Mouse (Mus musculus) embryonic fibroblast, embryonic 13.5 days (primary cell): ENCODE measurements around the gene Fam219b.

Experiments
- CTCF ChIP-seq: IDR thresholded peaks from 2 replicates; pipeline ENCODE4 v1.5.1; 2011; ENCODE audit warnings: mild to moderate bottlenecking, control low read depth, low read length, moderate library complexity, borderline replicate concordance; ENCODE audit not compliant: insufficient read depth
- POLR2A ChIP-seq: IDR thresholded peaks from 2 replicates; pipeline ENCODE4 v1.6.1; 2011; ENCODE audit warnings: low read depth, mild to moderate bottlenecking, control low read depth, low read length, moderate library complexity

DNA sequence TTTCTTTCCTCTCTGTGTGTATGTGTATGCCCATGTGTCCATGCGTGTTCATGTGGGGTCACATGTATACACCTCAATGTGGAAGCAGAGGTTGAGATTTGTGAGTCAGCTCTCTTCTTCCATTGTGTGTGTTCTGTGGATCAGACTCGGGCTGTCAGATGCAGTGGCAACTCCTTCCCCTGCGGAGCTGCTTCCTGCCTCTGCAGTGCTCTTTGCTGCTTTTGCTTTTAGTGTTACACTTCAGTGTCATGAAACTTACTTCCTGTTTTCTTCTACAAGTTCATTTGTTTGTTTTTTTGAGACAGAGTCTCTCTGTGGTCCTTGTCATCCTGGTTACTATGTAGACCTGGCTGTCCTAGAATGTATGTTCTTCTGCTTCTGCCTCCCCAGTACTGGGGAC lies 47.7 kb downstream of the Fam219b start:
- no peak for TF ChIP-seq CTCF
- no peak for TF ChIP-seq POLR2A
